Mouse (Mus musculus): Measurements from ENCODE around the gene Ammecr1. TPM values are rescaled to one million over a fixed set of nuclear protein-coding genes. Genes with fewer than 3 reads are reported as not detected.

Ammecr1 gene
- polyA plus RNA-seq, 1 experiment from 2014 or later: 7.3 TPM

DNA sequence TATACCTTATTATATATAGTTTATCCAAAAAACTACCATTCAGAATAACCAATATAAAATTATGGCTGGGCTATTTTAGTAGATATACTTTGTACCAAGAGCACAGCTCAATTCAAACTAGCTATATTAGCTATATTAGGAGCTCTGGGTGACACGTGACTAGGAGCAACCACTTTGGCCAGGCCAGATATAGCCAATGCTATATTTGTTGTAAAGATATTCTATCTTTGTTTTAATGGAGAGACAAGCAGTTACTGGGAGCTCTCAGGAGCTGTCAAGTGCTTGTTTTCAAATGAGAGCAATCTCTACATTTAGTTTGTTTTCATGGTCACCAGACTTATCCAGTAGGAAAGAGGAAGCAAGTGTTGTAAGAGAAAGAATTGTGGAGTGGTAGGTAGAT, 141.2 kb downstream of the Ammecr1 start:
- 83% methylated on average over 1 of the region's 1 CpGs for WGBS

DNA sequence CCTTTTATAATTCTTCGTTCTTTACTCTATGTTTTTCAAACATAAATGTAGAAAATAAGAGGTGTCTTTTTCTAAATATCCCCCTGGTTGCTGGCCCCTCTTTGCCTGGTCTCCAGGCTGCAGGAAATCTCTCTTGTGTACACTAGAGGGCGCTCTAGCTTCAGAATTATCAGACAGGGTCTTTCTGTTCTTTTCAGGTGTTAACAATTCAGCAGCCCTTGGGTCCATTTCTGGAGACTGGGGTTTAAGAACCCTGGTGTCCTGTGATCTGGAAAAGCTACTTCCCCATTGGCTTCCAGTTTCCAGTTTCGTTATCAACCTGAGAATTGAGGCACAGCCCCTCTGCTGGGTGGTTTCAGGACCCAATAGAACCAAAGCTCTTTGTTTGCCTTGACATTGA, 144.7 kb downstream of the Ammecr1 start:
- Histone ChIP-seq H3K4me3 (ENCODE audit: low read length) (no peak overlapping the region), H3K36me3 (ENCODE audit: insufficient read depth, low read length) (no peaks in the 10 kb centered on the region), H3K9ac (replicated peaks; ENCODE audit: low read length) (no peak overlapping the region), H3K27me3 (ENCODE audit: insufficient read depth, low read length) (no peaks in the 10 kb centered on the region; the same call in 1 of the 2 replicates), H3K4me2 (replicated peaks; ENCODE audit: low read depth, low read length) (no peak overlapping the region), H3K9me3 (ENCODE audit: low read length) (no peaks in the 10 kb centered on the region), H3K4me1 (ENCODE audit: insufficient read depth, low read length) (no peaks in the 10 kb centered on the region), H3K27ac (ENCODE audit: low read length) (no peak overlapping the region)
- no peak for ATAC-seq (ENCODE audit: low FRiP score, low TSS enrichment)
- 44% methylated on average over 3 of the region's 3 CpGs for WGBS

More for the DNA sequence above, 141.2 kb downstream of the Ammecr1 start:
- no peak overlapping the region for H3K4me2 ChIP-seq (replicated peaks; ENCODE audit: low read depth, low read length)
- H3K27me3 ChIP-seq (ENCODE audit: insufficient read depth, low read length): no peaks in the 10 kb centered on the region; the same call in 1 of the 2 replicates
- no peaks in the 10 kb centered on the region for H3K9me3 ChIP-seq (ENCODE audit: low read length)
- H3K4me1 ChIP-seq (ENCODE audit: insufficient read depth, low read length): no peaks in the 10 kb centered on the region
- H3K4me3 ChIP-seq (ENCODE audit: low read length): no peak overlapping the region
- no peak for ATAC-seq (ENCODE audit: low FRiP score, low TSS enrichment)
- H3K9ac ChIP-seq (replicated peaks; ENCODE audit: low read length): no peak overlapping the region
- no peaks in the 10 kb centered on the region for H3K36me3 ChIP-seq (ENCODE audit: insufficient read depth, low read length)
- no peak overlapping the region for H3K27ac ChIP-seq (ENCODE audit: low read length)

DNA sequence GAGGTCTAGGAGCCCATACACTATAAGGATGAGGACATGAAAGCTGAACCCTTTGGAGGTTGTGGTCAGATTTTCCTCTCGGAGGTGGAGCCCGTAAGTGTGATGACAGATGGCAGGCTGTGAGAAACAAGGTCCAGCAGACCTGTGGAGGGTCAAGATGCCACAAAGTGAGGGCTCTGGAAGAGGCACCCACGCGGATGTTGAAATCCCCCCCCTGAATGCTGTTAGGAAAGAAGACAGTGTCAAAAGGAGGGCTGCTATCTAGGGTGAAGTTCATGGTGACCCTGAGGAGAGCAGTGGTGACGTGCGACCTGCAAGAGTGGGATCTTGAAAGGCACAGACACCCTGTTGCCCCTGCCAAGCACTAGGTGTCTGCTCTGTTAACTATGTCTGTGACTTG, 145.3 kb downstream of the Ammecr1 start:
- Histone ChIP-seq H3K36me3 (ENCODE audit: insufficient read depth, low read length) (no peaks in the 10 kb centered on the region), H3K9ac (replicated peaks; ENCODE audit: low read length) (no peak overlapping the region), H3K27ac (ENCODE audit: low read length) (no peak overlapping the region), H3K4me3 (ENCODE audit: low read length) (no peak overlapping the region), H3K27me3 (ENCODE audit: insufficient read depth, low read length) (no peaks in the 10 kb centered on the region; the same call in 1 of the 2 replicates), H3K4me1 (ENCODE audit: insufficient read depth, low read length) (no peaks in the 10 kb centered on the region), H3K4me2 (replicated peaks; ENCODE audit: low read depth, low read length) (no peak overlapping the region), H3K9me3 (ENCODE audit: low read length) (no peaks in the 10 kb centered on the region)
- no peak for ATAC-seq (ENCODE audit: low FRiP score, low TSS enrichment)
- WGBS: 74% methylated on average over 6 of the region's 6 CpGs

DNA sequence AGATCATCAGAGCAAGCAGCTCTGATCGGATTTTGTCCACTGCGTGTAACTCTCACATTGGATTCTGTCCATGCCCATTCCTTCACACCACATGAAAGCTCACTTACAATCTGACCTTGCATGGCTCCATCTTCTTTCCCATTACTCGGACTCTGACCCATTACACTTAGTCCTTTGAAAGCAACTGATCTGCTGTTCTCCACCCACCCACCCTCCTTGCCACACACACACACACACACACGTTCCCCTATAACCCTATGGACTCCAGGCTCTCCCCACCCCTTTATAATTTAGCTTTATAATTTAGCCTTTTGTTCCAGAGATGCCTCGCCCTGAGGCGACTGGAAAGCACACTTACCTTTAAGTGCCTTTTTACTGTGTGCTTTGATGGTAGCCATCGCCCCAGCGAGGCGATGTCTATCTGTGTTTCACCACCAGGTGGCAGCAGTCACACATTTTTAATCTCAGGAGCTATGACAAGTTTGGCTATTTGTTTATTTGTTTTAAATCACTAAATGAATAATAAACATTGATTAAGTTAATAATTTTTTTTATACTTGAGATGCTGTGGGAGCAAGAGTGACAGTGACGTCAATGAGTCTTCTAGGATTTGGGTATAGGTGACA, 148.4 kb downstream of the Ammecr1 start:
- no peaks in the 10 kb centered on the region for H3K9me3 ChIP-seq (ENCODE audit: low read length)
- WGBS: 45% methylated on average over 10 of the region's 10 CpGs
- no peaks in the 10 kb centered on the region for H3K27me3 ChIP-seq (ENCODE audit: insufficient read depth, low read length)
- no peak overlapping the region for H3K27ac ChIP-seq (ENCODE audit: low read length)
- no peaks in the 10 kb centered on the region for H3K36me3 ChIP-seq (ENCODE audit: insufficient read depth, low read length)
- no peak overlapping the region for H3K4me2 ChIP-seq (replicated peaks; ENCODE audit: low read depth, low read length)
- H3K4me3 ChIP-seq (ENCODE audit: low read length): no peak overlapping the region
- H3K4me1 ChIP-seq (ENCODE audit: insufficient read depth, low read length): no peaks in the 10 kb centered on the region
- no peak overlapping the region for H3K9ac ChIP-seq (replicated peaks; ENCODE audit: low read length)
- ATAC-seq (ENCODE audit: low FRiP score, low TSS enrichment): no peak

DNA sequence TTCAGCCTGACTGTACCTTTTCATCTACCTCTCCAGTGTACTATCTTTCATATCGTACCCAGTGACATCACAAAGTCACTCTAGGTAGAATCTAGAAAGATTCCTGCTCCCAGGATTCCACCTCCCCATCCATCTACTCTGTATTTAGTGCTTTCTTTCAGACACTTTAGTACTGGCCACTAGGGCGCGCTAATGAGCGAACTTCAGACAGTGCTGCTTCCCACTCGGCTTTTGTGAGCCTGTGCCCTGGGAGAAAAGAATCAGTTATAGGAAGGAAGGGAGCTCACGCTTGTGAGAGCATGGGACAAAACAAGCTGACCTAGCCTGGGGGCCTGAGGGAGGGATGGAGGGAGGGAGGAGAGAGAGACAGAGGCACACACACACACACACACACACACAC, 153.4 kb downstream of the Ammecr1 start:
- ATAC-seq (ENCODE audit: low FRiP score, low TSS enrichment): no peak
- H3K4me3 ChIP-seq (ENCODE audit: low read length): no peak overlapping the region
- WGBS: 24% methylated on average over 6 of the region's 6 CpGs
- H3K9ac ChIP-seq (replicated peaks; ENCODE audit: low read length): no peak overlapping the region
- no peak overlapping the region for H3K27ac ChIP-seq (ENCODE audit: low read length)
- H3K4me1 ChIP-seq (ENCODE audit: insufficient read depth, low read length): no peaks in the 10 kb centered on the region
- H3K9me3 ChIP-seq (ENCODE audit: low read length): no peaks in the 10 kb centered on the region
- H3K4me2 ChIP-seq (replicated peaks; ENCODE audit: low read depth, low read length): no peak overlapping the region
- no peaks in the 10 kb centered on the region for H3K36me3 ChIP-seq (ENCODE audit: insufficient read depth, low read length)
- H3K27me3 ChIP-seq (ENCODE audit: insufficient read depth, low read length): no peaks in the 10 kb centered on the region; the same call in 1 of the 2 replicates

DNA sequence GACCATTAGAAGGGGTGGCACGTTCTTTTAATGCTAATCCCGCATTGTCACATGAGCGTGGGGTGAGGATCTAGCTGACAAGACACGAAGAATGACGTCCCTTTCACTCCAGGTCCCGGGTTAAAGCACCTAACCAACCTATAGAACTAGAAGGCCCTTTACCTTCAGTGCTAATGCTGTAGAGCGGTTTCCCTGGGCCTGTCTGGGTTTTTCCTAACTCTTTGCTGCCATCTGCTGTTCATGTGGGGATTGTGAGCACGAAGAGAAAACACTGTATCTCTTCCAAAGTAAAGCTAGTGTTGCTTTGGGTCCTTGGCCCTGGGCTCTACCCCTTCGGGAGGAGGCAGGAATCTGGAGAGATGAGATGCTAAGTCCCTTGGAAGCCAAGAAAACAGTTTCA, 158.1 kb downstream of the Ammecr1 start:
- H3K9ac ChIP-seq (replicated peaks; ENCODE audit: low read length): no peak overlapping the region
- peaks cover 5% of the 10 kb centered on the region; the same call in 1 of the 2 replicates for H3K4me1 ChIP-seq (ENCODE audit: insufficient read depth, low read length)
- no peaks in the 10 kb centered on the region for H3K9me3 ChIP-seq (ENCODE audit: low read length)
- H3K27me3 ChIP-seq (ENCODE audit: insufficient read depth, low read length): no peaks in the 10 kb centered on the region; the same call in 1 of the 2 replicates
- WGBS: 43% methylated on average over 9 of the region's 9 CpGs
- H3K36me3 ChIP-seq (ENCODE audit: insufficient read depth, low read length): no peaks in the 10 kb centered on the region
- no peak for ATAC-seq (ENCODE audit: low FRiP score, low TSS enrichment)
- no peak overlapping the region for H3K4me2 ChIP-seq (replicated peaks; ENCODE audit: low read depth, low read length)
- H3K27ac ChIP-seq (ENCODE audit: low read length): no peak overlapping the region
- no peak overlapping the region for H3K4me3 ChIP-seq (ENCODE audit: low read length)

DNA sequence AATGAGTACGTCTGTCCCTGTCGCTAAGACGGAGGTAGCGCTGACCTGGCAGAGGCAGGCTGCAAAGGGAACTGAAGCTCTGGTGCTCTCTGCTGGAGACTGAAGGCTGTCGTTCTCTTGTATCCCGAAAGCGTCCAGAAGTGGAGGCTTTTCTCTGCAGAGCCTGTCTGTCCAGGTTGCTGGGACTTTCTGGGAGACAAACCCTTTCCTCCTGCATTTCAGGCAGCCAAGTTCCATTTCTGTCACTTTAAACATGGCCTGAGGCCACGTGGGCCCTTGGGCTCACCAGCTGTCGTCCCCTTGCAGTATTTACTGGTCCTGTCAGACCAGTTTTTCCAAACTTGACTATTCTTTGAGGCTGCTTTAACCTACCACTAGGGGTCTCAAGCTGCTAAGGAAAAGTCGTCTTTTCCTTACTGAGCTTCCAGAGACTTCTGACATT, 159.9 kb downstream of the Ammecr1 start:
- ATAC-seq (ENCODE audit: low FRiP score, low TSS enrichment): peak; percentile 71; the same call in 1 of the 2 replicates
- Histone ChIP-seq H3K9ac (replicated peaks; ENCODE audit: low read length) (no peak overlapping the region), H3K4me3 (ENCODE audit: low read length) (no peak overlapping the region), H3K4me2 (replicated peaks; ENCODE audit: low read depth, low read length) (no peak overlapping the region), H3K27me3 (ENCODE audit: insufficient read depth, low read length) (no peaks in the 10 kb centered on the region; the same call in 1 of the 2 replicates), H3K36me3 (ENCODE audit: insufficient read depth, low read length) (no peaks in the 10 kb centered on the region), H3K9me3 (ENCODE audit: low read length) (no peaks in the 10 kb centered on the region), H3K27ac (ENCODE audit: low read length) (no peak overlapping the region), H3K4me1 (ENCODE audit: insufficient read depth, low read length) (peaks cover 5% of the 10 kb centered on the region; the same call in 1 of the 2 replicates)
- WGBS: 42% methylated on average over 10 of the region's 10 CpGs

DNA sequence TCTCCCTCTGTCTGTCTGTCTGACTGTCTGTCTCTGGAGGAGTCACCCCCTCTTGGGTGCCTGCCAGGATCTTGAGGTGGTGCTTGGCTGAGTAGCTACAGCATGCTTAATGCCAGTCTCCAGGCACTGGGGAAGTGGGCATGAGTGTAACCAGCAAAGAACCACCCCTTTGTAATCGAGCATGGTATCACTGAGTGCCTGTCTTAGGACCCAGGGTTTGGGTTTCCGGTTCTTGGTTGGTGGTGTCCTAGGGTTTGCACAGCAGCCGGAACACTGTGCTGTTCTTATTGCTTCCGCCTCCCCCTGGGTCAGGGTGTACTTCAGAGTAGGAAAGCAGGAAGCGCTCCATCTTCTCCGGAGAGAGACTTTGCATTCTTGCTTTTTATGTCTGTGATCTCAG, 160.4 kb downstream of the Ammecr1 start:
- Histone ChIP-seq H3K4me3 (ENCODE audit: low read length) (no peak overlapping the region), H3K27me3 (ENCODE audit: insufficient read depth, low read length) (no peaks in the 10 kb centered on the region; the same call in 1 of the 2 replicates), H3K9ac (replicated peaks; ENCODE audit: low read length) (no peak overlapping the region), H3K27ac (ENCODE audit: low read length) (no peak overlapping the region), H3K4me2 (replicated peaks; ENCODE audit: low read depth, low read length) (no peak overlapping the region), H3K9me3 (ENCODE audit: low read length) (no peaks in the 10 kb centered on the region), H3K36me3 (ENCODE audit: insufficient read depth, low read length) (no peaks in the 10 kb centered on the region), H3K4me1 (ENCODE audit: insufficient read depth, low read length) (peaks cover 5% of the 10 kb centered on the region; the same call in 1 of the 2 replicates)
- WGBS: 68% methylated on average over 6 of the region's 6 CpGs
- peak; percentile 49 for ATAC-seq (ENCODE audit: low FRiP score, low TSS enrichment)

DNA sequence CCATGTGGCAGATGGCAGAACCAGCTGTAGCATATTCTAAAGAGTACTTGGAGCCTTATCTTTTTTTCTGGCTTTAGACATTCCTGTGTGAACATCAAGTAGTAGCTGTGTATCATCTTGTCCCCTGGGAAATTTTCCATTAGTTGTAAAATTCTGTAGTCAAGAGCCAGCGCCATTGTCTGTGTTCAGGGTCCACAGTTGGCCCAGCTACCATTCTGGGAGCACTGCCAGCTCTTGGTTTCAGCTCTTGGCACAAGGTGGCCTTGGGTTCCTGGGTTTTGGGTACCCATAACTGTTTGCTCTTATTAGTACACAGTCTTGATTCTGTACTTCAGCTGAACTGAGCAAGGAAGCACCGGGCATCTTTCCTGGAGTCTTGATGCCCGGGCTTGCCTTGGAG, 161.9 kb downstream of the Ammecr1 start:
- Histone ChIP-seq H3K9ac (replicated peaks; ENCODE audit: low read length) (no peak overlapping the region), H3K4me1 (ENCODE audit: insufficient read depth, low read length) (peaks cover 5% of the 10 kb centered on the region; the same call in 1 of the 2 replicates), H3K36me3 (ENCODE audit: insufficient read depth, low read length) (no peaks in the 10 kb centered on the region), H3K27ac (ENCODE audit: low read length) (no peak overlapping the region), H3K4me3 (ENCODE audit: low read length) (no peak overlapping the region), H3K4me2 (replicated peaks; ENCODE audit: low read depth, low read length) (no peak overlapping the region), H3K9me3 (ENCODE audit: low read length) (no peaks in the 10 kb centered on the region), H3K27me3 (ENCODE audit: insufficient read depth, low read length) (no peaks in the 10 kb centered on the region; the same call in 1 of the 2 replicates)
- 94% methylated on average over 3 of the region's 3 CpGs for WGBS
- ATAC-seq (ENCODE audit: low FRiP score, low TSS enrichment): no peak

Data from kidney, embryonic 16.5 days (tissue).